Mouse (Mus musculus): ENCODE data around the gene Fgf5. TPM values are rescaled to one million over a fixed set of nuclear protein-coding genes. Genes with fewer than 3 reads are reported as not detected.

Gene Fgf5
- polyA plus RNA-seq, 1 experiment, result 25.9 TPM

DNA sequence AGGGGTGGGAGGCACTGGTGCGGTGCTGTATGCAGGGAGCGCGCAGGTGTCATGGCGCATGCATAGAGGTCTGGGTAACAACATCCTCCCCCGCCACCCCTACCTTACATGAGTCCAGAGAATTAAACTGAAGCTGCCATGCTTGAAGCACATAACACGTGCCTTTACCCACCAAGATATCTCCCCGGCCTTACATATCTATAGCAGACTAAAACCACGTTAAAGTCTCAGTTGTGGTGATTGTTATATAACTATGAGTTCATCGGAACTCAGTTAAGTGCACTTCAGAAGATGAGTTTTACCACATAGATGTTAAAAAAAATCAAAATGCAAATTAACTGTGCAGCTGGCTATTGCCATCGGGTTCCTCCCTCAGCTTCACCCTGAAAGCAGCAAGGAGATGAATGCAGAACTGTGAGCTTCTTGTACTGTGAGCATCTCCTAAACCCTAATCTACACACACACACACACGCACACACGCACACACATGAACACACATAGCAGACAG is 12.6 kb upstream of the Fgf5 start:
- TF ChIP-seq POLR2A (IDR thresholded peaks at IDR 0.05; ENCODE audit: insufficient read depth, low read length) (no peak), EP300 (IDR thresholded peaks at IDR 0.05; ENCODE audit: insufficient read depth, low read depth, low read length) (no peak), CTCF (IDR thresholded peaks at IDR 0.05; ENCODE audit: low read depth, low read length) (no peak)
- Histone ChIP-seq H3K27ac (ENCODE audit: insufficient read depth, low read length) (no peak overlapping the region), H3K27me3 (ENCODE audit: control insufficient read depth, insufficient read depth, low read length, poor library complexity, severe bottlenecking) (no peaks in the 10 kb centered on the region), H3K9ac (ENCODE audit: low read depth, poor library complexity, severe bottlenecking) (no peak overlapping the region), H3K9me3 (replicated peaks; ENCODE audit: control insufficient read depth, insufficient read depth, low read length, poor library complexity, severe bottlenecking) (no peaks in the 10 kb centered on the region), H3K36me3 (ENCODE audit: control insufficient read depth, insufficient read depth, low read length, poor library complexity, severe bottlenecking) (no peaks in the 10 kb centered on the region), H3K4me1 (ENCODE audit: control insufficient read depth, insufficient read depth, low read length) (no peaks in the 10 kb centered on the region), H3K4me3 (ENCODE audit: low read depth, low read length) (no peak overlapping the region)

DNA sequence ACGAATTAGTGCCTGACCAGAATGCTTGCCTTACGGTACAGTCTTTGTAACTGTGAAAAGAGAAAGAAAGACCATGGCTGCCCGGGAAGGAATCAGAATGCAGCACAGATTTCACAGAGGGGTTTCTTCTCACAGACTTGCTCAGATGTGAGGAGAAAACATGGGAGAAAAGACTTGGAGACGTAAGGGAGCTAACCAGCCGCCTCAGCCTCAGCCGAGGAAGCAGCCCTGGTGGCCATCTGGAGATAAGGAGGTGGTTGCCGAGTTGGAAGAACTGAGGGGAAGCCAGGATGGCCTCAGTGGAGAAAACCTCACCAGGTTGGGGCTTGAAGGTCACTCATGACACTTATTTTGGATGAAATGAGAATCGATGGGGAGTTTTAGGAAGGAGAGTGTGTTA is 8.7 kb upstream of the Fgf5 start:
- TF ChIP-seq EP300 (IDR thresholded peaks at IDR 0.05; ENCODE audit: insufficient read depth, low read depth, low read length) (no peak), POLR2A (IDR thresholded peaks at IDR 0.05; ENCODE audit: insufficient read depth, low read length) (no peak), CTCF (IDR thresholded peaks at IDR 0.05; ENCODE audit: low read depth, low read length) (no peak)
- Histone ChIP-seq H3K36me3 (ENCODE audit: control insufficient read depth, insufficient read depth, low read length, poor library complexity, severe bottlenecking) (no peaks in the 10 kb centered on the region), H3K9ac (ENCODE audit: low read depth, poor library complexity, severe bottlenecking) (no peak overlapping the region), H3K9me3 (replicated peaks; ENCODE audit: control insufficient read depth, insufficient read depth, low read length, poor library complexity, severe bottlenecking) (no peaks in the 10 kb centered on the region), H3K27ac (ENCODE audit: insufficient read depth, low read length) (no peak overlapping the region), H3K27me3 (ENCODE audit: control insufficient read depth, insufficient read depth, low read length, poor library complexity, severe bottlenecking) (no peaks in the 10 kb centered on the region), H3K4me3 (ENCODE audit: low read depth, low read length) (no peak overlapping the region), H3K4me1 (ENCODE audit: control insufficient read depth, insufficient read depth, low read length) (no peaks in the 10 kb centered on the region)

DNA sequence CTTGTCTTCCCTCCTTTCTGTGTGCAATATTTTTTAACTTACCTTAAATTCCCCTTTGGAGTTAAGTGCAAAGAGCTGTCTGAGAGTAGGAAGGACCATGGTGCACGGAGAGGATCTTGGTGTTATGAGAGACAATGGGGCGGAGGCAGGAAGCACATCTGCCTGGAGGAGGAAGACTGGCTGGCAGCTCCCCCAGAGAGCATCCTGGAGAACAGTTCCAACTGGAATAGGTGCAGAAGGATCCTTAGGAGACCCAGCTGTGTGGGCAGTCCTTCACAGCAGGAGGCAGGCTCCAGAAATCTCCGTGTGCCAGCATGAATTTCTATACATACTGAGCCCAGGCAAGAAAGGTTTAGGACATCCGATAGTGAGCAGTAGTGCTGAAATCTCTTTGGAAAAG is 8.0 kb upstream of the Fgf5 start:
- H3K9ac ChIP-seq (ENCODE audit: low read depth, poor library complexity, severe bottlenecking), result no peak overlapping the region
- H3K36me3 ChIP-seq (ENCODE audit: control insufficient read depth, insufficient read depth, low read length, poor library complexity, severe bottlenecking), result no peaks in the 10 kb centered on the region
- TF ChIP-seq POLR2A (IDR thresholded peaks at IDR 0.05; ENCODE audit: insufficient read depth, low read length), result no peak
- TF ChIP-seq CTCF (IDR thresholded peaks at IDR 0.05; ENCODE audit: low read depth, low read length), result no peak
- no peak for TF ChIP-seq EP300 (IDR thresholded peaks at IDR 0.05; ENCODE audit: insufficient read depth, low read depth, low read length)
- no peak overlapping the region for H3K4me3 ChIP-seq (ENCODE audit: low read depth, low read length)
- H3K9me3 ChIP-seq (replicated peaks; ENCODE audit: control insufficient read depth, insufficient read depth, low read length, poor library complexity, severe bottlenecking), result no peaks in the 10 kb centered on the region
- no peaks in the 10 kb centered on the region for H3K27me3 ChIP-seq (ENCODE audit: control insufficient read depth, insufficient read depth, low read length, poor library complexity, severe bottlenecking)
- no peaks in the 10 kb centered on the region for H3K4me1 ChIP-seq (ENCODE audit: control insufficient read depth, insufficient read depth, low read length)
- no peak overlapping the region for H3K27ac ChIP-seq (ENCODE audit: insufficient read depth, low read length)

DNA sequence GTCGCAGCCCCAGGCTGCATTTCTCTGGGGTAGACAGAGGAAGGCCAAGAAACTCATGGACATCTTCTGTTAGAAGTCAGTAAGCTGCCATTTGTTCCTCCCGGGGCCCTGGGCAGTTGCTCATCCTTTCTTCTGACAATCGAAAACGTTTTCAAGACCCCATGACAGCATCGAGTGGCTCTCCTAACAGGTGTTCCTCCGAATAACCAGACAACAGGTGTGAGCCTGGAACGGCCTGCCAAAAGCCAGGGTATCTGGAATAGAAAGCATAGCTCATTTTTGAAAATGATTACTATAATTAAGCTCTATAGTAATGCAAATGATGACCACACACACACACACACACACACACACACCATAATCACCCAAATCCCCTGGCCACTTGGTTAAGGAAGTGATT is 7.2 kb upstream of the Fgf5 start:
- Histone ChIP-seq H3K4me3 (ENCODE audit: low read depth, low read length) (no peak overlapping the region), H3K9ac (ENCODE audit: low read depth, poor library complexity, severe bottlenecking) (no peak overlapping the region), H3K4me1 (ENCODE audit: control insufficient read depth, insufficient read depth, low read length) (no peaks in the 10 kb centered on the region), H3K27me3 (ENCODE audit: control insufficient read depth, insufficient read depth, low read length, poor library complexity, severe bottlenecking) (no peaks in the 10 kb centered on the region), H3K27ac (ENCODE audit: insufficient read depth, low read length) (no peak overlapping the region), H3K36me3 (ENCODE audit: control insufficient read depth, insufficient read depth, low read length, poor library complexity, severe bottlenecking) (no peaks in the 10 kb centered on the region), H3K9me3 (replicated peaks; ENCODE audit: control insufficient read depth, insufficient read depth, low read length, poor library complexity, severe bottlenecking) (no peaks in the 10 kb centered on the region)
- no peak for TF ChIP-seq CTCF (IDR thresholded peaks at IDR 0.05; ENCODE audit: low read depth, low read length)
- no peak for TF ChIP-seq EP300 (IDR thresholded peaks at IDR 0.05; ENCODE audit: insufficient read depth, low read depth, low read length)
- TF ChIP-seq POLR2A (IDR thresholded peaks at IDR 0.05; ENCODE audit: insufficient read depth, low read length), result no peak

DNA sequence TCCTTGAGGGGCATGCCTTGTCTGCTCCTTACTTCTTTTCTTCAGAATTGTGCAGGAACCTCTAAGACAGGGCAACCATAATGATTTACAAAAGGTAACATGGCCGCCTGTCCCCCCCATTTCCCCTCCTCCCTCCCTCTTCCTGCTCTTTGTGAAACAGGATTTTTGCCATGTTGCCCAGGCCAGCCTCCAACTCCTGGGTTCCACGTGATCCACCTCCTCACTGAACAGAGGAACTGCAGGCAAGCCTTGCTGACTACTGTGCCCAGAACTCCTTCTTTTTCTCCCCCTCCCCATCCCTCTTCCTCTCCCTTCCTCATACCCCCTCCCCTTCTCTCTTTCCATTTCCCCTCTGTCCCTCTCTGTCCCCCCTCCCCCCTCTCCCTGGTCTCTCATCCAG is 6.5 kb upstream of the Fgf5 start:
- H3K4me3 ChIP-seq (ENCODE audit: low read depth, low read length), result no peak overlapping the region
- no peaks in the 10 kb centered on the region for H3K9me3 ChIP-seq (replicated peaks; ENCODE audit: control insufficient read depth, insufficient read depth, low read length, poor library complexity, severe bottlenecking)
- no peak overlapping the region for H3K27ac ChIP-seq (ENCODE audit: insufficient read depth, low read length)
- no peak overlapping the region for H3K9ac ChIP-seq (ENCODE audit: low read depth, poor library complexity, severe bottlenecking)
- H3K36me3 ChIP-seq (ENCODE audit: control insufficient read depth, insufficient read depth, low read length, poor library complexity, severe bottlenecking), result no peaks in the 10 kb centered on the region
- no peaks in the 10 kb centered on the region for H3K27me3 ChIP-seq (ENCODE audit: control insufficient read depth, insufficient read depth, low read length, poor library complexity, severe bottlenecking)
- no peaks in the 10 kb centered on the region for H3K4me1 ChIP-seq (ENCODE audit: control insufficient read depth, insufficient read depth, low read length)
- TF ChIP-seq EP300 (IDR thresholded peaks at IDR 0.05; ENCODE audit: insufficient read depth, low read depth, low read length) (no peak), CTCF (IDR thresholded peaks at IDR 0.05; ENCODE audit: low read depth, low read length) (no peak), POLR2A (IDR thresholded peaks at IDR 0.05; ENCODE audit: insufficient read depth, low read length) (no peak)

DNA sequence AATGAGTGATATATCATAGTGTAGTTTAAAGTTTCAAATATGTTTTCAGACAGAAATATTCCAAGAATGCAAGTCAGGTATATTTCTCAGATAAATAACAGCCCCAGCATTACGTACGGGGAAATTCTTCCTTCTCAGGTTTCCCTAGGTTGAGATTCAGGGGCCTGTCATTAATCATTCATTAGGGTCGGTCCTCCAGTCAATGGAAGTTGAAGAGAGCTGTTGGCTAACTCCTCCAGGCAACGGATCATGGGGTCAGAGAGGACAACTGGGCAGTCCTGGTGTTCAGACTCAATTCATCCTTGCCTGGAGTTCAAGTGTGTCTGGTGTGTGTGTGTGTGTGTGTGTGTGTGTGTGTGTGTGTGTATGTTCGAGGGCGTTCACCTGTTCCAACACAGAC is 837 bp upstream of the Fgf5 start:
- no peak overlapping the region for H3K9ac ChIP-seq (ENCODE audit: low read depth, poor library complexity, severe bottlenecking)
- no peak overlapping the region for H3K4me3 ChIP-seq (ENCODE audit: low read depth, low read length)
- H3K9me3 ChIP-seq (replicated peaks; ENCODE audit: control insufficient read depth, insufficient read depth, low read length, poor library complexity, severe bottlenecking), result no peaks in the 10 kb centered on the region
- H3K4me1 ChIP-seq (ENCODE audit: control insufficient read depth, insufficient read depth, low read length), result no peaks in the 10 kb centered on the region
- no peaks in the 10 kb centered on the region for H3K36me3 ChIP-seq (ENCODE audit: control insufficient read depth, insufficient read depth, low read length, poor library complexity, severe bottlenecking)
- peaks cover 7% of the 10 kb centered on the region; the same call in 1 of the 2 replicates for H3K27me3 ChIP-seq (ENCODE audit: control insufficient read depth, insufficient read depth, low read length, poor library complexity, severe bottlenecking)
- no peak overlapping the region for H3K27ac ChIP-seq (ENCODE audit: insufficient read depth, low read length)
- no peak for TF ChIP-seq EP300 (IDR thresholded peaks at IDR 0.05; ENCODE audit: insufficient read depth, low read depth, low read length)
- no peak for TF ChIP-seq CTCF (IDR thresholded peaks at IDR 0.05; ENCODE audit: low read depth, low read length)
- no peak for TF ChIP-seq POLR2A (IDR thresholded peaks at IDR 0.05; ENCODE audit: insufficient read depth, low read length)

All from ES-Bruce4 (cell line).